Mouse (Mus musculus) v-Abl transformed pro-B cells (cell line): ENCODE data around the gene Slit3.

Experiments
- in situ Hi-C, 2 experiments: fragments of 400-800 bp; cut with MboI; formaldehyde crosslinking; loops; one replicate each; pipeline ENCODE4 v1.15.1; 2025; ENCODE audit not compliant: unreplicated experiment in 2 of 2

Gene Slit3

DNA sequence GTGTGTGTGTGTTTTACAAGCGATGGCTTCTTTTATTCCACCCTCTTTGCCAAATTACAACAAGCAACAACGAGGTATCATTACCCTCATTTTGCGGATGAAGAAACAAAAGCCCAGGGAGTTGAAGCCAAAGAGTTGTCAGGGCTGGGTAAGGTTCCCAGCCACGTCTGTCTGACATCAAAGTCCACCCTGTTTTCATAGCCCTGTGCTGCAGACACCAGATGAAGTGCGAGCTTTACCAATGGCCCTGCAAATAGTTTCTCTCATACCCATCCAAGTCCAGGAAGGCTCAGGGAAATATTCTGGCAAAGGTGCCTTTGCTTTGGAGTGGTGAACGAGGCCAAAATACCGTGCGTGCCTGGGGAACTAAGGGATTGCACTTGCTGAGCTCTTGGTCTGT is 58.3 kb downstream of the Slit3 start:
- in situ Hi-C loops = no loop called here

DNA sequence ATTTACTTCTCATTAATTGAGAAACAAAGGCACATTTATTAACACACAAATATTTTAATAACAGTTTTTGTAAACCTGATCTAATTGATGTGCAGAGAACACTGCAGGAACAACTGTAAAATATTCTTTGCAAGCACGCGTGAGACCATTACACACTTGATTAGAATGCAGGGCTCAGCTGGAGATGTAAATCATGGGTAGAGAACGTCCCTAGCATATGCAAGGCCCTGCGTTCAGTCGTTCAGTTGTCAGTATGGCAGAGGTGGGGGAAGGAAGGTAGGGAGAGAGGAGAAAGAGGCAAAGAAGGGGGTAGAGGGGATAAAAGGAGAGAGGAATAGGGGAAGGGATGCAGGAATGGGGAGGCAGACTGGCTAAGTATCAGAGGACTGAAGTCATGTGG is 61.9 kb downstream of the Slit3 start:
- in situ Hi-C loops = no loop called here

DNA sequence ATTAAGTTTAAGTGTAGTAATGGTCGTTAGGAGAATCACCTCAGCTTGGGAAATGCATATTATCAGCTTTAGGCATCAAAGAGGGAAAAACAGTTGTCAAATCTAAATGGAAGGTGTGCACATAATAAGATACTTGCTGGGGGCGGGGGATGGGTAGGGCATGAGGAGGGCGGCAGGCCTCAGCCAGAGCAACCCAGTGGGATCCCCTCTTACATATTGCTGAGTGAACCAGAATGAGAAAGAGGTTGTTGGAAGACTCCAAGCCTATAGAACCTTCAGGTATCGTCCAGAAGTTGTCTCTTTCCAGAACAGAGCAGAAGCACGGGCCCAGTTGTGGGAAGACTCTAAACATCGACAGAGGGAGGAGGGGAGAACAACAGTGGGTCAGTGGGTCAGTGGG is 73.8 kb downstream of the Slit3 start:
- in situ Hi-C loops = no loop called here

DNA sequence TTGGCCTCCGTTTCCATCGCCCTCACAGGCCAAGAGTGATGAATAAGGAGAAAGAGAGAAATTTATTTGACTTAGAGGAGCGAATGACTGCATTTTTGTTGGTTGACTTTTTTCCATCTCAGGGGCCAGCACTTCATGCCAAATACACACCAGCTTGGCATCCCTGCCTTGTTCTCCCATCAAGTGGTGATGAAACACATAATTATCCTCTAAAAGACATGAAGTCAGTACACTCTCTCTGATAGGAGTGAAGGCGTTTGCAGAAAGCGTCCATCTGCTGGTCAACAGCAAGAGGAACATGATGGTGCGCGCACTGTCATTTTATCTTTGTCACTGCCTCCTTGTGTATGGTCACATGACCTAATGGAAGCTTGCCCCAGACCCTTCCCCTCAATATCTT is 75.8 kb downstream of the Slit3 start:
- in situ Hi-C loops = no loop called here

DNA sequence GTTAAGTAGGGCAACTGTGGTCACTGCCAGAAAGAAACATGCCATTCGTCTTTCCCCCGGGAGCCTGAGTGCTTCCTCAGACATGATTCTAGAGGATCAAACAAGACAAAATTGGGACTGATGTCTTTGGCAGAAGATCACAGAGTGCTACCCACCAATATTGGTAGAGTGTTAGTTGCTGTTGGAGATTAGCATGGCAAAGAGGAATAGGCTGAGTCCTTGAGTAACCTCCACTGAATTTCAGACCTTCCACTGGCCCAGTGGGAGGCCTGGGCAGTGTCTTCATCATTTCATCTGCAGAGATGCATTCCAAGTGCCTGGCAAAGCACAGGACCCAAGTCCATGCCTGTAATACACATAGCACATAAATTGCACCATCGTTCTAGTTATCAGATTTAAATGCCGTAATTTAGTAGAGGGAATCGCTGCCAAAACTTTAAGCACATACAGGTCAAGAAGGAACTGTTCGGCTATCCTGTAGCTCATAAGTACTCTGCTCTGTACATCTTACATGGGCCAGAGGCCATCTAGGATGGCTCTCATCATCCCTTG is 77.6 kb downstream of the Slit3 start:
- in situ Hi-C loops = no loop called here

DNA sequence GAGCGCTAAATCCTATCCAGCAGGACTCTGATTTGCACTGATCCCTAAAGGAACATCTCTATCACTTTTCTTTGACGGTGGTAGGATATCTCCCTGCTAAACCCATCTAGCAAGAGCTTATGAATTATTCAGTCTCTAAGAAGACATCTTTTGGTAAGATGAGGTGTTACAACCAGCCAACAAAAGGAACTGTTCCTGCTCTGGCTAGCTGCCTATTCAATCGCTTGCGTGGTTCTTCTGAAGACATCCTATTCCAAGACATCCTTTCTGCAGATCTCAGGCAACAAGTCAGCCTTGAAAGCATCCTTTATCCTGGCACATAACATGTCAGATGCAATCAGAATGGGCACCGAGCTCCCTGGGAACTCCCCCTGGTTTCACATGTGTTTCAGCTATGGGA is 81.3 kb downstream of the Slit3 start:
- in situ Hi-C loops = no loop called here

DNA sequence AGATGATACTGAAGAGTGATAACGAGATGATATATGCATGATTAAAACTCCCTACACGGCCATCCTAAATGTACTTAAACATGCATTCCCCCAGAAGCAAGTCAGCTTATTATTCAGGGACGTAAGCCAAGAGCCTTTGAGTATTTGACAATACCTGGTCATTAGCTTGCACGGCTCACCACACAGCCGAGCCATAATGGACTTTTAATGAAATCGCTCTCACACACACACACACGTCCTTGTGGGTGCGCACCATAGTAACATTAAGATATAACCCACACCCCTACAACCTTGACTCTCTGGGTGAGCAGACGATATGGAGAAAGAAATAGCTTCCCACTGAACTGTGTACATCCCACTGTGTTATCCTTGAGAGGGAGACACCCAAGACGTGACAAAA is 82.6 kb downstream of the Slit3 start:
- in situ Hi-C loops = no loop called here

DNA sequence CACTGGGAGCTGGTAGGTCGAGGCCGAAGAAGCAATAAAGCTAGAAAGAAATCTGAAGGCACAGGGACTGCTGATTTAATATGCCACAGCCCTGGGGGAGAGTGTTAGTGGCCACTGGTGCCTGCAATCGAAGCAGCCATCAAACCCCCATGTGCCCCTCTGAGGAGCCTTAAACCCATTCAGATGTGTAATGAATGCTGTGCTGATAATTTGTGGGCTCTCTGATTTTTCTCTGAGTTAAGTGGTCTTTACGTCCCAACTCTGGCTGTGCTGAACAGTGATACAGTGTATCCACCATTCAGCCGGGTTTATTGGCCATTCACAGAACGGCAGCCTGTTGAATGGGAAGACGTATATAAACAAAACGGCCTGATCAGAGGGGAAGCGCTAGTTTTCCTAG is 83.1 kb downstream of the Slit3 start:
- in situ Hi-C loops = no loop called here

DNA sequence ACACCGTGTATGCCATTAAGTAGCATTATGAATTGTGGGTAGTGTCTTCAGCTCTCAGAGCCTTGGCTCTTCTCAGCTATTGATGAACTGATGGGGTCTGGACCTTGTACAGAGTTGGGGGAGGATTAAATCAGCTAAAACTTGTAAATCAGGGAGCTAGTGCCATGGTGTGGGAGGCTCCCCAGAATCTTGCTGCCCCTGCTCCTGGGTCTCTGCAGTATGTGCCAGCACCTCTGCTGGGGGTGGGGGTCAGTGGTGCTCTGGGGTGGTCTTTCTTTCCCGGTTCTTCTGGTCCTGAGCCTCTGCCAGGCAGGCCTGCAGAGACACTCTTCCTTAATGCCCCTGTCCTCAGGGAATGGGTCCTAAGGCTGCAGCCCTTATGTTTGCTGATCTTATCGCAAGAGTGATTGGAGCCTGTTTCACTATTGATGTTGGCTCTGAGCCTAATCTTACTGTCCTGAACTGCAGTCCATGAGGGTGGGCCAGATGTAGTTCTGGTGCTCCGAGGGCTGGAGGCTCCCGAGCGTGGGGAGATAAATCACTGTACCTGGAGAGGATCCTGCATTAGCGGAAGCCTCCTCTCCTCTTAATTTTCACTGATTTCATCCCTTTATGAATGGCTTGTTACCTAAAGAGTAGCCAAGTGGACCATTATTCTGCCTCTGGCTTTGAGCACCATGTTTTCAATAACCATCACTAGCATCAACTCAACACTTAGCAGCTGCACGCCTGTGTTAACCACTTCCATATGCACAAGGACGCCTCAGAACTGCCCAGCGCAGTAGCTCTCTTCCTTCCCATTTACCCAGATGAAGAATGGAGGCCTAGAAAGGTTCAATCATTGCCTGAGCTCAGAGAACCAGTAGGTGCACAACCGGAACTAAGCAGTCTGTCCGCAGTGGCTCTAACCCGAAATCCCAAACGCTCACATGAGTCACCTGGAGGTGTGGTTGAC is 90.0 kb downstream of the Slit3 start:
- in situ Hi-C loops = no loop called here

DNA sequence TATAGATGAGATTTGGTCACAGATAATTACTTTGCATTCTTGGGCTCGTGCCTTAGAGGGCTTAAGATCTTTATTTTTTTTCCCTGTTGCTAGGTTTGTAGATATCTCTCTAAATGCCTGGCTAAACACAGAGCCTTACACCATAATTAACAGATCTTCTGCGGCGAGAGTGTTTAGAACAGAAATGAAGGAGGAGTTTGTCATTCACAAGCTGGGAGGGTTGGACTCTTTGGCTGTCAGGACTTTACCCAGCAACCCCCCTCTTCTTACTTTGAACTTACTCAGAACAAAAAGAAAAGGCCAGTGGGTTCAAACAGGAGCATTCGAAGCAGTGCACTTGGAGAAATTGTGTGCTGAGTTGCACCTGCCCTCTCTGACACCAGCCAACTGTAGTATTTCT is 103.0 kb downstream of the Slit3 start:
- in situ Hi-C loops = no loop called here

DNA sequence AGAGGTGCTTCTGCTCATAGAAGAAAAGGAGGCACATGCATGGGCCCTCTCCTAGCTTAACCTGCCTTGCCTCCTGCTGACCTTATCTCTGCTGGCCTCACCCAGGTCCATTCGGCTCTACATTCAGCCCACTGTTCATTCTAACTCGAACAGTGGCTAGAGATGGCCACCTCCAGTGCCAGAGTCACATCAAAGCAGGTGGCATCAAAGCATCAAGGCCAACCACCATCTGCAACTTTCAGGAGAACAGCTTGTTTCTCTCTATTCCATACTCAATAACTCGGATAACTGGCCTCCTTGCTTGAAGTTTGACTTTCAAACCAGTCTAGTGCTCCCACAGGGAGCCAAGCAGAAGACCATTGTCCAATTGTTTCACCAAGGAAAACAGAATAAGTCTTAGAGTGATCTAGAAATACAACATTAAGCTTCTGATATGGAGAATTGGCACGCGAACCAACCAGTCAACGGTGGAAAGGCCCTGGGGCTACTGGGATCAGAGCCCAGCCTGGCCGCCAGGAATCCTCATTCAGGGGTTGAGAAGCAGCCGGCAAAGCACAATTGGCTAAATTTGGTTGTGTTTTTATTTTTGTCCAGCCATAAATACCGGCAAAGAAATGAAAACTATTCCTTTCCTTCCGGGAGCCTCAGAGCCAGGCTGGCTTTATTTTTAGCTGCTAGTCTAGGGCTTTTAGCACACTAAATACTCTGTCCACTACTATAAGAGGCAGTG is 110.5 kb downstream of the Slit3 start:
- in situ Hi-C loops = no loop called here

DNA sequence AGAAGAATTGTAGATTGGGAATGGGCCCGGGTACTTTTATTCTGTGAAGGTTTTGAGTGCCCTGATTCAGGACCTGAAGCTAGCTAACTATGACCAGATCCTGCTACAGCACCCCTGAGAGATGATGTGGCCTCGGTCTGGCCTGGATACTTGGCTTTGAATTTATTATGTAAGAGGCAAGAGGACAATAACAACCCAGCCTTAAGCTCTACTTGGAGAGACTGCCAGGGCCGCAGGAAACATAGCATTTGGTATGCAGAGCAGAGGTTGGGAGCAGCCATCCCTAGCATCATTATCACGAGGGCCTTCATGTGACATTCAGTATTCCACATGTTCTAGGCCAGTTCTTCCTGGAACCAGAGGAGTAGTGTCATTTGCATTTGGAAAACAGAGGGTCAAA is 111.3 kb downstream of the Slit3 start:
- in situ Hi-C loops = no loop called here

DNA sequence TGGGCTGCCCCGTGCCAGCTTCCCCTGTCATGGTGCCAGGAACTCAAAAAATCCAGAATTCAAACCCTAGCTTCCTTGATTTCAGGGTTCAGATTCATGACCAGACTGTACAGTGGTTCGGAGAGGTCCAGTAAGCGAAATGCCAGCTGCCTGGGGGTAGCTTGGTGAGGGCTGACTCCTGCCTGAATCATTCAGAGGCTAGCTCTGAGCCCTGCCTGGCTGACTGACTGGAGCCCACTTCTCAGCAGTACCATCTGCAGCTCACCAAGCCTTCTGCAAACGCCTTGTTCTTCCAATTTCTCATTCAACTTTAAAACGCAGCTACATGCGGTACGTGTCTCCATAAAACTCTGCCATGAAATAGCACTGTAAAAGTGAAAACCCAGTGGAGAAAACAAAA is 120.4 kb downstream of the Slit3 start:
- in situ Hi-C loops = no loop called here

DNA sequence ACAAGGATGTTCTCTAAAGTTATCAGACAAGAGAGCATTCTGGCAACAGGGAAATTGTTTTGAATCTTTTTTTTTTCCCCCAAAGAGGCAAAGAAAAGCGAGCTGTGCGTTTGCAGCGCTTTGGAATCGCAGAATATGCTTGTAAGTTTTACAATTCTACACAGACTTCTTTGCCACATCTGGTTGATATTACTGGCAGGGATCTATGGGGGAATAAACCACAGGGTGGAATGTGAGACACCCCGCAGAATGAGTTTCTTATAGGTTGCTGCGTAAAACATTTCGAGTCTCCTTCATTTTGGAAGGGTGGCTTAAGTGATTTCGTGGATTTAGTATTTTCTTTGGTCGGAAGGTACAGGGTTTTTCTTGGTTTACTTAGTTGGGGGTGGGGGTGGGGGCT is 122.6 kb downstream of the Slit3 start:
- in situ Hi-C loops = no loop called here

DNA sequence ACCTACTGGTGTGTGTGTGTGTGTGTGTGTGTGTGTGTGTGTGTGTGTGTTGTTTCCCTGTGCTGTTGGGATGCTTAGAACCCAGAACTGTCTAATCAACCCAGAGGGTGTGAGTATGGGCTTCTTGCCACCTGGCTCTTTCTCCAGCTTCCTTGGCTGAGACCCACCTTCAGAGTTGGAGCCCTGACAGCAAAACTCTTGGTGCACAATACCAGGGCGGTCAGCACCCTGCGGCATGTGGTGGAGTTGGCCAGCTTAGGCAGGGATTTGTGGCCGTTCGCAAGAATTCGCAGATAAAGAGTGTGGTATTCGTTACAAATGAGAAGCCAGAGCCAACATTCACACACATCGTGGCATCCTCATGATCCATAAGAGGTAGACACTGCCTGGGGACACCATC is 123.5 kb downstream of the Slit3 start:
- in situ Hi-C loops = no loop called here

DNA sequence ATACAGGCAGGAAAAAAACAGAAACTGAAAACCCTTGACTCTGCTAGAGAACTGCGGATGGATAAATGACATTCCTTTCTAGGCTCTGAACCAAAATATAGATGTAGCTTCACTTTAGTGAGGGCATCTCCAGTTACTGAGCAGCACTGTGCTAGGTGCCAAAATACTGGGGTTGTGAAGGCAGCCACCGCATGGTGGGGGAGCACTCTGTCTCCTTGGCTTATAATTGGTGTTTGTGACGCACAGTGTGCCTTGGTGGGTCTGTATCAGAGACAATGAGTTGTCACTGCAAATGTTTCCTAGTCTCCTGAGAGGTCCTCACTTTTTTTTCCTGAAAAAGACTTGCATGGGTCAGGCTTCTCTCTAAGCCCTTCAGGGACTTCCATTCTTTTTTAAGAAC is 125.6 kb downstream of the Slit3 start:
- in situ Hi-C loops = no loop called here

DNA sequence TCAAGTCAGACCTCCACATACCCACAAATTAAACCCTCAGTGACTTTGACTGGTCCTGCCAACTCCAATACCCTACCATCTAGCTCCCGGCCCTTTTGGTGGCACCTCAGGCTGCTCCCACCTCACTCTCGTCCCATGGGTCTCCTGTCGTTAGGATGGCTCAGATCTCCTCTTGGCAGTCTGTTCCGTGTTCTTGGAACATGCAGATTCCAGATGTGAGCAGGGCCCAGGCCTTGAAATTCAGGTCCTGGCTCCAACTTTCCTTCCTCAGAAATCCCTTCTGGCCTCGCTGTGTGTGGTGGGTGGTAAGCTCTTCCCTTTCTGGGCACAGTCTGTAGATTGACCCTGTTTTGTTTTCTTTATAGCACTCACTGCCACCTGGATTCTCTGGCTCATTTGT is 127.1 kb downstream of the Slit3 start:
- in situ Hi-C loops = no loop called here

DNA sequence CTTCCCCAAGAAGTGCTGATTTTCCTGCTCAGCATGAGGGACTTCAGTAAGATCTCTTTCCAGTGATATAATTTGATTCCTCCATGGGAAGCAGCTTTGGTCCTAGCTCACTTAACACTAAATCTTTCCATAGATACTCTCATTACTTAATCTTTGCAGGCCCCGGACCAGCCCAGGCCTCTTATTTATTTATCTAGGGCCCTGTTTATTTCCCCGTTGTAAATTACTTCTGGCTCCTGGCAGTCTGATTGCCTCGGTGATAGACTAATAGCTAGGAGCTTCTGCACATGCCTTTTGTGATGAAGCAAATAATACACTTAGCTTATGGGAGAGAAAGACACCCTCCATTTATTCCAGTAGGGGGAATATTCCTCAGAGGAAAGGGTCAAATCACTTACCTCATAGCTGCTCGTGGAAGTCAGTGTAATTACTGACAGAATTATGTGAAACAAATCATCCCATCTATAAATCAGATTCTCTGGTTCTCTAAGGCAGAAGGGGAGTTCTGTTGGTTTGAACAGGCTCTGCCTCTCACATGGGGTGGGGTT is 129.9 kb downstream of the Slit3 start:
- in situ Hi-C loops = no loop called here

DNA sequence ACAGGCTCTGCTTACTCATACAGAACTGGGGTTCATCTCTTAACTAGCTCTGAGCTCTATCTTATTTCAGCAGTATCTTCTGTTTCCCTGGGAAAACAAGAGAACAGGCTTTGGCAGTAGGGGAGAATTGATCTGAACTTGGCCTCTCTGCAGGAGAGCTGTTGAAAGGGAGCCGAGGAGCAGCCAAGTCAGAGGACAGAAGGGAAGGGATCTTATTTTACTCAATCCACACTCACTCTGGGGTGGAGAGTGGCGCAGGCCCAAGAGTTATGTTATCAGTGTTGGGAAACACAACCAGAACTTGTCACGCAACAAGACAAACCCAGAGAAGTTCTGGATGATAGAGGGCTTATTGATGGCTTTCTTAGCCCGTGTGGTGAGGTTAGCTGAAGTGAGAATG is 130.9 kb downstream of the Slit3 start:
- in situ Hi-C loops = no loop called here

DNA sequence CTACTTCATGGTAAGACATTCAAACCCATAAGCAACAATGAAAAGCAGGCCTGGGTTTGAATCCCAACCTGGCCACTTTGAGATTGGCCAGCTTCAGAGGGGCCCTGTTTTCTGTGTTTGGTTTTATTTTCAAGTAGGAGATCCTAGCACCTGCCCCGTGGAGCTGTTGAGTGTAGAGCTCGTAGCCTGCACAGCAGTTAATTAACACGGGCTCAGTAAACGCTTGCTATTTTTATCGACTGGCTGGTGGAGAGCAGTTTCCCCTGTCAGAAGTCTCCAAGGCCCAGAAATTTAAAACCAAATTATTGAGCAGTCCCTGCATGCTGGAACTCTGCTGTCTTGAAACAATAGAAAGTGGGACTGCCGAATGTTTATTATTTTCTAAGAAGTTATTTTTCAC is 136.3 kb downstream of the Slit3 start:
- in situ Hi-C loops = no loop called here

DNA sequence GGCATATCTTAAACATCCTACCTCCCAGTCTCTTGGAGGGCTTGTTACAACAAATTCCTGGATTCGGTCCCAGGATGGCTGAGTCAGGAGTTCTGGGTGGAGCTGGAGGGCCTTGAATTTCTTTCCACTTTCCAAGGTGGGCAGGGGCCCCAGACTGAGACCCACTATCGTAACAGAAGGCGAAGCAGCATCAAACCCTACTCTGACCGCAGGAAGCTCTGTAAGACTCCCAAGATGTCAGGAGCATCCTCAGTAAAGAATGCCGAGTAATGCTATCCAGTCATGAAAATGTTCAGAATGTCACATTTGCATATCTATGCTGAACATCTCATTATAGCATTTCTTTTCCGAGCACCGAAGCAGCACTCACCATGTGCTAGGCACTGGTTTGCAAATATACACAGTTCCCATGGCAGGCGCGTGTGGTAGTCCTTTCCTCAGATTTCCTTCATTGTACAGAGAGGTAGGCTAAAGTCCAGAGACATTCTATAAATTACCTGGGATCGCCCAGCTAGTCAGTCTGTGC is 140.6 kb downstream of the Slit3 start:
- in situ Hi-C loops = no loop called here
